In the genomic region with DNA sequence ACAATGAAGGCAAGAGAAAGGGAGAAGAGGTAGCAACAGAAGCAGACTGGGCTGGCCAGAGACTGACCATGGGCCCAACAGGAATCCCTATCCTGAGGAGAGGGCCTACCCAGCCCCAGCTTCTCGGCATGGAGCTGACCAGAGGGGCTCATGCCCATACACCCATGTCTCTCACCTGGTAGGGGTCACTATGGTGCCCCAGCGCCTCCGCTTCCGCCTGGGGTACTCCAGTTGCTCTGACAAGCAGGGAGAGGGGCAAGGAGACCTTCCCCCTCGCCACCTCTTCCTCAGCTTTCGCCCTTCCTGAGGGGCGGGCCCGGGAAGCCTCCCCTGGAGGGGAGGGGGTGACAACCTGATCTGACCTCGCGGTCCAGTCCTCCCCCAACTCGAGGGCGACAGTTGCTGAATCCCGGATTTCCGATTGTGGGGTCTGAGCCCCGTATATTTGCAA, we compare ENCODE assay signal across 8 mouse cellular contexts. TPM values are rescaled to one million over a fixed set of nuclear protein-coding genes. Genes with fewer than 3 reads are reported as not detected.
DNase-seq lines count a peak whose midpoint lies in the region; ATAC-seq and TF ChIP-seq lines count a peak whose summit lies in the region.

No protein-coding gene starts in this region.

- H3K4me1 ChIP-seq in heart, embryonic 12.5 days (replicated peaks) = peaks cover 34% of the 10 kb centered on the region
- peaks cover 24% of the 10 kb centered on the region for H3K4me1 ChIP-seq in limb, embryonic 14.5 days (ENCODE audit: control insufficient read depth, insufficient read depth, low read length)
- H3K4me1 ChIP-seq in neural tube, embryonic 15.5 days = peaks cover 42% of the 10 kb centered on the region

- no peak for DNase-seq in layer of hippocampus, adult 2 months (ENCODE audit: low spot score in 2 of 2)
- DNase-seq in layer of hippocampus, postnatal 36 days = no peak
- DNase-seq in cerebellum, adult 9-11 months = peak; percentile 67
- no peak for DNase-seq in limb, embryonic 14.5 days (ENCODE audit: low spot score)
- no peak for DNase-seq in ovary, adult 18-20 months (ENCODE audit: low spot score)

- no peaks in the 10 kb centered on the region for H3K9me3 ChIP-seq in heart, embryonic 12.5 days (replicated peaks)
- no peaks in the 10 kb centered on the region for H3K9me3 ChIP-seq in limb, embryonic 14.5 days (ENCODE audit: control insufficient read depth, low read length)
- no peaks in the 10 kb centered on the region for H3K9me3 ChIP-seq in neural tube, embryonic 15.5 days (replicated peaks)

- H3K27ac ChIP-seq in layer of hippocampus, adult 2 months = peak overlapping the region; percentile 97
- peak overlapping the region; percentile 89 for H3K27ac ChIP-seq in heart, embryonic 12.5 days (ENCODE audit: poor library complexity, severe bottlenecking)
- H3K27ac ChIP-seq in limb, embryonic 14.5 days (replicated peaks; ENCODE audit: low read depth, low read length) = peak overlapping the region; percentile 81
- peak overlapping the region; percentile 96 for H3K27ac ChIP-seq in neural tube, embryonic 15.5 days (replicated peaks)

- TF ChIP-seq POLR2A in limb, embryonic 14.5 days (IDR thresholded peaks at IDR 0.05; ENCODE audit: borderline replicate concordance, extremely low read depth, insufficient read depth, insufficient read length) = no peak

- 0% methylated on average over 15 of the region's 15 CpGs for WGBS in heart, embryonic 12.5 days
- WGBS in limb, embryonic 14.5 days = under 1% methylated on average over 14 of the region's 15 CpGs
- under 1% methylated on average over 15 of the region's 15 CpGs for WGBS in neural tube, embryonic 15.5 days

- peak overlapping the region; percentile 86 for H3K4me3 ChIP-seq in layer of hippocampus, adult 2 months
- H3K4me3 ChIP-seq in heart, embryonic 12.5 days = peak overlapping the region; percentile 73
- peak overlapping the region; percentile 57 for H3K4me3 ChIP-seq in limb, embryonic 14.5 days (replicated peaks; ENCODE audit: low read length)
- peak overlapping the region; percentile 87 for H3K4me3 ChIP-seq in neural tube, embryonic 15.5 days (replicated peaks)

- H3K27me3 ChIP-seq in heart, embryonic 12.5 days (replicated peaks) = no peaks in the 10 kb centered on the region
- H3K27me3 ChIP-seq in limb, embryonic 14.5 days (ENCODE audit: control insufficient read depth, insufficient read depth, low read length) = no peaks in the 10 kb centered on the region
- H3K27me3 ChIP-seq in neural tube, embryonic 15.5 days (replicated peaks) = no peaks in the 10 kb centered on the region

- H3K36me3 ChIP-seq in heart, embryonic 12.5 days = peaks cover 18% of the 10 kb centered on the region
- peaks cover 18% of the 10 kb centered on the region for H3K36me3 ChIP-seq in limb, embryonic 14.5 days (ENCODE audit: control insufficient read depth, insufficient read depth, low read length)
- H3K36me3 ChIP-seq in neural tube, embryonic 15.5 days = peaks cover 13% of the 10 kb centered on the region

- peak overlapping the region; percentile 92 for H3K4me2 ChIP-seq in heart, embryonic 12.5 days
- peak overlapping the region; percentile 98 for H3K4me2 ChIP-seq in limb, embryonic 14.5 days (replicated peaks; ENCODE audit: low read depth, low read length, severe bottlenecking)
- peak overlapping the region; percentile 86 for H3K4me2 ChIP-seq in neural tube, embryonic 15.5 days

- peak overlapping the region; percentile 82 for H3K9ac ChIP-seq in heart, embryonic 12.5 days
- H3K9ac ChIP-seq in limb, embryonic 14.5 days (ENCODE audit: low read depth, low read length, severe bottlenecking) = peak overlapping the region; percentile 56
- H3K9ac ChIP-seq in neural tube, embryonic 15.5 days (replicated peaks) = peak overlapping the region; percentile 98

- ATAC-seq in heart, embryonic 12.5 days (ENCODE audit: insufficient number of reproducible peaks, low FRiP score) = peak; percentile 1; the same call in 1 of the 2 replicates
- ATAC-seq in limb, embryonic 14.5 days (ENCODE audit: low FRiP score, low read depth) = no peak
- ATAC-seq in neural tube, embryonic 15.5 days (ENCODE audit: low FRiP score) = peak; percentile 6; the same call in 1 of the 2 replicates
- ATAC-seq in megakaryocyte progenitor cell, adult 5-6 weeks (replicated peaks; ENCODE audit: poor library complexity) = no peak

- TF ChIP-seq CTCF in layer of hippocampus, adult 2 months (conservative IDR thresholded peaks at IDR 0.05) = no peak

RNA-seq across cellular contexts. Expression of a gene that starts 0.7 kb away (rescaled TPM):
- total RNA-seq in layer of hippocampus, adult 2 months (2021) = 100 to 1,000 TPM; 154 to 163 TPM
- total RNA-seq in layer of hippocampus, postnatal 36 days (2021) = 100 to 1,000 TPM; 151 to 165 TPM
- 40.8 and 42.5 TPM in 2 replicates for polyA plus RNA-seq in heart, embryonic 12.5 days (2016; fragmentation: Nextera tagmentation; extraction: Ambion mirVana)
- polyA plus RNA-seq in limb, embryonic 14.5 days (2012; rRNA removed) = 106 and 121 TPM in 2 replicates
- 28.5 and 37.1 TPM in 2 replicates for polyA plus RNA-seq in limb, embryonic 14.5 days (2014; fragmentation: Nextera tagmentation; extraction: Ambion mirVana)
- 52.4 and 55.2 TPM in 2 replicates for polyA plus RNA-seq in neural tube, embryonic 15.5 days (2015; fragmentation: Nextera tagmentation; extraction: Ambion mirVana)
- 16.5 and 19.4 TPM in 2 replicates for total RNA-seq in megakaryocyte progenitor cell, adult 5-6 weeks (2015)
- total RNA-seq in megakaryocyte progenitor cell, adult 5-6 weeks (2017) = 30.2 and 32.6 TPM in 2 replicates

RNA-seq across cellular contexts. Expression of a gene that starts 21.6 kb away (rescaled TPM):
- total RNA-seq in layer of hippocampus, adult 2 months (2021) = 10 to 100 TPM; 49.2 to 49.4 TPM
- 10 to 100 TPM; 53.5 to 56.0 TPM for total RNA-seq in layer of hippocampus, postnatal 36 days (2021)
- polyA plus RNA-seq in heart, embryonic 12.5 days (2016; fragmentation: Nextera tagmentation; extraction: Ambion mirVana) = 62.9 and 66.8 TPM in 2 replicates
- polyA plus RNA-seq in limb, embryonic 14.5 days (2012; rRNA removed) = 84.3 and 89.8 TPM in 2 replicates
- polyA plus RNA-seq in limb, embryonic 14.5 days (2014; fragmentation: Nextera tagmentation; extraction: Ambion mirVana) = 86.7 TPM in 2 replicates
- 89.4 and 90.5 TPM in 2 replicates for polyA plus RNA-seq in neural tube, embryonic 15.5 days (2015; fragmentation: Nextera tagmentation; extraction: Ambion mirVana)
- 83.1 and 83.9 TPM in 2 replicates for total RNA-seq in megakaryocyte progenitor cell, adult 5-6 weeks (2015)
- 36.3 and 38.5 TPM in 2 replicates for total RNA-seq in megakaryocyte progenitor cell, adult 5-6 weeks (2017)

RNA-seq across cellular contexts. Expression of a gene that starts 22.0 kb away (rescaled TPM):
- total RNA-seq in layer of hippocampus, adult 2 months (2021) = 10 to 100 TPM; 32.2 to 38.5 TPM
- total RNA-seq in layer of hippocampus, postnatal 36 days (2021) = 10 to 100 TPM; 29.5 to 32.0 TPM
- 18.0 and 22.5 TPM in 2 replicates for polyA plus RNA-seq in heart, embryonic 12.5 days (2016; fragmentation: Nextera tagmentation; extraction: Ambion mirVana)
- polyA plus RNA-seq in limb, embryonic 14.5 days (2012; rRNA removed) = 55.1 and 120 TPM in 2 replicates
- 15.2 and 16.1 TPM in 2 replicates for polyA plus RNA-seq in limb, embryonic 14.5 days (2014; fragmentation: Nextera tagmentation; extraction: Ambion mirVana)
- 20.3 and 28.6 TPM in 2 replicates for polyA plus RNA-seq in neural tube, embryonic 15.5 days (2015; fragmentation: Nextera tagmentation; extraction: Ambion mirVana)
- 21.8 and 27.5 TPM in 2 replicates for total RNA-seq in megakaryocyte progenitor cell, adult 5-6 weeks (2015)
- 215 and 246 TPM in 2 replicates for total RNA-seq in megakaryocyte progenitor cell, adult 5-6 weeks (2017)

RNA-seq across cellular contexts. Expression of a gene that starts 36.5 kb away (rescaled TPM):
- 10 to 100 TPM; 19.2 to 20.5 TPM for total RNA-seq in layer of hippocampus, adult 2 months (2021)
- total RNA-seq in layer of hippocampus, postnatal 36 days (2021) = 10 to 100 TPM; 16.1 to 17.7 TPM
- not detected in 2 replicates for polyA plus RNA-seq in heart, embryonic 12.5 days (2016; fragmentation: Nextera tagmentation; extraction: Ambion mirVana)
- 1.3 and 2.8 TPM in 2 replicates for polyA plus RNA-seq in limb, embryonic 14.5 days (2012; rRNA removed)
- polyA plus RNA-seq in limb, embryonic 14.5 days (2014; fragmentation: Nextera tagmentation; extraction: Ambion mirVana) = 0.76 and 0.92 TPM in 2 replicates
- polyA plus RNA-seq in neural tube, embryonic 15.5 days (2015; fragmentation: Nextera tagmentation; extraction: Ambion mirVana) = 36.2 and 39.3 TPM in 2 replicates
- total RNA-seq in megakaryocyte progenitor cell, adult 5-6 weeks (2015) = not detected in 2 replicates
- 0.07 TPM in 1 of 2 replicates, not detected in the other for total RNA-seq in megakaryocyte progenitor cell, adult 5-6 weeks (2017)

RNA-seq across cellular contexts. Expression of a gene that starts 39.0 kb away (rescaled TPM):
- 10 to 100 TPM; 21.4 to 23.3 TPM for total RNA-seq in layer of hippocampus, adult 2 months (2021)
- 10 to 100 TPM; 23.2 to 23.8 TPM for total RNA-seq in layer of hippocampus, postnatal 36 days (2021)
- polyA plus RNA-seq in heart, embryonic 12.5 days (2016; fragmentation: Nextera tagmentation; extraction: Ambion mirVana) = 17.6 and 19.9 TPM in 2 replicates
- 33.2 and 41.6 TPM in 2 replicates for polyA plus RNA-seq in limb, embryonic 14.5 days (2012; rRNA removed)
- polyA plus RNA-seq in limb, embryonic 14.5 days (2014; fragmentation: Nextera tagmentation; extraction: Ambion mirVana) = 31.0 and 33.8 TPM in 2 replicates
- polyA plus RNA-seq in neural tube, embryonic 15.5 days (2015; fragmentation: Nextera tagmentation; extraction: Ambion mirVana) = 30.9 and 31.1 TPM in 2 replicates
- total RNA-seq in megakaryocyte progenitor cell, adult 5-6 weeks (2015) = 19.1 and 28.8 TPM in 2 replicates
- total RNA-seq in megakaryocyte progenitor cell, adult 5-6 weeks (2017) = 19.8 and 36.4 TPM in 2 replicates

Comparison
In these comparisons a context has a peak if more than half of its experiments do, and no peak if none do; other contexts are left out.
1. ATAC-seq: peak in heart, embryonic 12.5 days (single experiment) and neural tube, embryonic 15.5 days (single experiment); none in limb, embryonic 14.5 days (single experiment) and megakaryocyte progenitor cell, adult 5-6 weeks (single experiment).
2. RNA of a gene that starts 0.7 kb away (total RNA-seq): 151 to 165 TPM in layer of hippocampus, postnatal 36 days and 154 to 163 TPM in layer of hippocampus, adult 2 months; 16.5 to 32.6 TPM in megakaryocyte progenitor cell, adult 5-6 weeks; every median in the first group is over 4 times any median in the second.
3. Peak in every context shown above with its lines, with median percentiles within 50 percentile points of each other: H3K27ac ChIP-seq, H3K4me3 ChIP-seq, H3K4me2 ChIP-seq and H3K9ac ChIP-seq.